Mouse (Mus musculus) forebrain, embryonic 11.5 days (tissue): ENCODE measurements around the gene Cnn3. TPM values are rescaled to one million over a fixed set of nuclear protein-coding genes. Genes with fewer than 3 reads are reported as not detected.

ENCODE experiments used
- ATAC-seq: fragments of 200-750 bp; cut with Nextera tagmentation; replicated peaks from 2 replicates; pipeline ENCODE4 v1.8.0; 2017; ENCODE audit warnings: moderate TSS enrichment; ENCODE audit not compliant: low FRiP score
- DNase-seq: peaks from one replicate; pipeline ENCODE4 v3.0.0-alpha.2; 2017; ENCODE audit warnings: low spot score
- H3K27ac ChIP-seq: fragments of 300-500 bp; sonication (generic); 2 replicates; pipeline ENCODE4 v1.5.1; 2014; ENCODE audit warnings: low read depth, low read length
- H3K27me3 ChIP-seq: fragments of 300-500 bp; sonication (generic); 2 replicates; pipeline ENCODE4 v1.6.1; 2014; ENCODE audit warnings: mild to moderate bottlenecking, low read length, mixed read lengths; ENCODE audit not compliant: control insufficient read depth, insufficient read depth
- H3K36me3 ChIP-seq: fragments of 300-500 bp; sonication (generic); 2 replicates; pipeline ENCODE4 v1.6.1; 2014; ENCODE audit warnings: mild to moderate bottlenecking, low read length, moderate library complexity, mixed read lengths; ENCODE audit not compliant: control insufficient read depth, insufficient read depth
- H3K4me1 ChIP-seq: fragments of 300-500 bp; sonication (generic); replicated peaks from 2 replicates; pipeline ENCODE4 v1.6.1; 2014; ENCODE audit warnings: low read length, mixed read lengths; ENCODE audit not compliant: control insufficient read depth, insufficient read depth
- H3K4me2 ChIP-seq: fragments of 300-500 bp; sonication (generic); 2 replicates; pipeline ENCODE4 v1.6.1; 2014; ENCODE audit warnings: low read depth, mild to moderate bottlenecking, low read length, moderate library complexity, mixed read lengths; ENCODE audit not compliant: severe bottlenecking
- H3K4me3 ChIP-seq: fragments of 300-500 bp; sonication (generic); 2 replicates; pipeline ENCODE4 v1.5.1; 2014; ENCODE audit warnings: low read depth, low read length
- H3K9ac ChIP-seq: fragments of 300-500 bp; sonication (generic); 2 replicates; pipeline ENCODE4 v1.6.1; 2014; ENCODE audit warnings: low read length
- H3K9me3 ChIP-seq: fragments of 300-500 bp; sonication (generic); 2 replicates; pipeline ENCODE4 v1.6.1; 2016; ENCODE audit warnings: low read length, mixed read lengths; ENCODE audit not compliant: control insufficient read depth
- WGBS: fragments of 180-500 bp; shearing (Covaris S2); extraction: QIAGEN DNeasy Blood & Tissue Kit; methylation state at CpG from one replicate; pipeline ENCODE4 v1.1.7; 2014; 5-methylcytosine and 5-hydroxymethylcytosine counted together
- polyA plus RNA-seq: library from polyadenylated mRNA; unstranded; fragments of >200 nt; fragmentation: Nextera tagmentation; extraction: Ambion mirVana; gene quantifications from 2 replicates; pipeline ENCODE4 v1.2.1, GENCODE M21; 2014

Cnn3 gene
- polyA plus RNA-seq, 1 experiment from 2014 or later: 954 TPM

GRCm38 (mm10) chr3:121427520-121427908 lies 1.2 kb downstream of the Cnn3 start:
- Histone ChIP-seq H3K36me3 (no peaks in the 10 kb centered on the region), H3K9me3 (no peaks in the 10 kb centered on the region), H3K27me3 (no peaks in the 10 kb centered on the region; the same call in 1 of the 2 replicates), H3K4me3 (peak overlapping the region; percentile 90), H3K9ac (peak overlapping the region; percentile 99), H3K4me2 (peak overlapping the region; percentile 62), H3K27ac (peak overlapping the region; percentile 100), H3K4me1 (peaks cover 17% of the 10 kb centered on the region)
- DNase-seq: peak; percentile 91
- peak; percentile 82 for ATAC-seq
- 0% methylated on average over 13 of the region's 13 CpGs for WGBS

- H3K9me3 ChIP-seq: no peaks in the 10 kb centered on the region
- H3K27me3 ChIP-seq: no peaks in the 10 kb centered on the region; the same call in 1 of the 2 replicates
- peak overlapping the region; percentile 90 for H3K4me3 ChIP-seq
- peak overlapping the region; percentile 100 for H3K27ac ChIP-seq
- H3K9ac ChIP-seq: peak overlapping the region; percentile 99
- DNase-seq: no peak
- WGBS: 6% methylated on average over 8 of the region's 8 CpGs
- peaks cover 17% of the 10 kb centered on the region for H3K4me1 ChIP-seq
- H3K4me2 ChIP-seq: peak overlapping the region; percentile 62
- ATAC-seq: no peak
- no peaks in the 10 kb centered on the region for H3K36me3 ChIP-seq
Observed at GRCm38 (mm10) chr3:121428230-121428629, 1.9 kb downstream of the Cnn3 start.

- ATAC-seq: no peak
- H3K9ac ChIP-seq: peak overlapping the region; percentile 99
- H3K27me3 ChIP-seq: no peaks in the 10 kb centered on the region; the same call in 1 of the 2 replicates
- peak overlapping the region; percentile 100; the same call in 1 of the 2 replicates for H3K27ac ChIP-seq
- no peaks in the 10 kb centered on the region for H3K9me3 ChIP-seq
- DNase-seq: no peak
- peak overlapping the region; percentile 62 for H3K4me2 ChIP-seq
- no peaks in the 10 kb centered on the region for H3K36me3 ChIP-seq
- WGBS: 58% methylated on average over 11 of the region's 11 CpGs
- H3K4me3 ChIP-seq: peak overlapping the region; percentile 90
- peaks cover 19% of the 10 kb centered on the region for H3K4me1 ChIP-seq
Observed at GRCm38 (mm10) chr3:121428696-121429259, 2.5 kb downstream of the Cnn3 start.

GRCm38 (mm10) chr3:121429469-121429868 lies 3.2 kb downstream of the Cnn3 start:
- DNase-seq: no peak
- H3K27me3 ChIP-seq: no peaks in the 10 kb centered on the region; the same call in 1 of the 2 replicates
- 41% methylated on average over 3 of the region's 3 CpGs for whole genome bisulfite sequencing
- no peak overlapping the region for H3K27ac ChIP-seq
- peak overlapping the region; percentile 90; the same call in 1 of the 2 replicates for H3K4me3 ChIP-seq
- no peaks in the 10 kb centered on the region for H3K9me3 ChIP-seq
- H3K4me2 ChIP-seq: peak overlapping the region; percentile 62
- no peaks in the 10 kb centered on the region for H3K36me3 ChIP-seq
- ATAC-seq: no peak
- H3K4me1 ChIP-seq: peaks cover 20% of the 10 kb centered on the region
- no peak overlapping the region for H3K9ac ChIP-seq

- Histone ChIP-seq H3K4me2 (peak overlapping the region; percentile 18; the same call in 1 of the 2 replicates), H3K9me3 (no peaks in the 10 kb centered on the region), H3K9ac (no peak overlapping the region), H3K4me3 (no peak overlapping the region), H3K27ac (no peak overlapping the region), H3K27me3 (no peaks in the 10 kb centered on the region), H3K4me1 (peaks cover 20% of the 10 kb centered on the region), H3K36me3 (no peaks in the 10 kb centered on the region)
- 32% methylated on average over 7 of the region's 7 CpGs for WGBS
- ATAC-seq (no peak), DNase-seq (no peak)
Observed at GRCm38 (mm10) chr3:121430289-121430936, 4.1 kb downstream of the Cnn3 start.

GRCm38 (mm10) chr3:121433359-121433758 lies 7.1 kb downstream of the Cnn3 start:
- Histone ChIP-seq H3K9ac (no peak overlapping the region), H3K27ac (no peak overlapping the region), H3K4me3 (no peak overlapping the region), H3K4me2 (no peak overlapping the region), H3K4me1 (peaks cover 18% of the 10 kb centered on the region; the same call in 1 of the 2 replicates), H3K9me3 (no peaks in the 10 kb centered on the region), H3K36me3 (no peaks in the 10 kb centered on the region; the same call in 1 of the 2 replicates), H3K27me3 (no peaks in the 10 kb centered on the region)
- DNase-seq (no peak), ATAC-seq (no peak)
- WGBS: 81% methylated on average over 6 of the region's 6 CpGs

- no peak overlapping the region for H3K9ac ChIP-seq
- H3K27me3 ChIP-seq: no peaks in the 10 kb centered on the region
- WGBS: 61% methylated on average over 8 of the region's 8 CpGs
- H3K36me3 ChIP-seq: no peaks in the 10 kb centered on the region; the same call in 1 of the 2 replicates
- H3K27ac ChIP-seq: no peak overlapping the region
- no peak for DNase-seq
- H3K4me3 ChIP-seq: no peak overlapping the region
- no peak for ATAC-seq
- H3K4me1 ChIP-seq: peaks cover 13% of the 10 kb centered on the region; the same call in 1 of the 2 replicates
- H3K4me2 ChIP-seq: no peak overlapping the region
- no peaks in the 10 kb centered on the region for H3K9me3 ChIP-seq
Observed at GRCm38 (mm10) chr3:121433968-121434533, 7.8 kb downstream of the Cnn3 start.

- Histone ChIP-seq H3K9me3 (no peaks in the 10 kb centered on the region), H3K4me1 (peaks cover 8% of the 10 kb centered on the region; the same call in 1 of the 2 replicates), H3K27ac (no peak overlapping the region), H3K4me2 (no peak overlapping the region), H3K9ac (no peak overlapping the region), H3K4me3 (no peak overlapping the region), H3K36me3 (no peaks in the 10 kb centered on the region; the same call in 1 of the 2 replicates), H3K27me3 (no peaks in the 10 kb centered on the region)
- DNase-seq (no peak), ATAC-seq (no peak)
- WGBS: 89% methylated on average over 5 of the region's 5 CpGs
Observed at GRCm38 (mm10) chr3:121435296-121435695, 9.0 kb downstream of the Cnn3 start.
